ENCODE assay signal across 21 mouse cellular contexts in the genomic region with DNA sequence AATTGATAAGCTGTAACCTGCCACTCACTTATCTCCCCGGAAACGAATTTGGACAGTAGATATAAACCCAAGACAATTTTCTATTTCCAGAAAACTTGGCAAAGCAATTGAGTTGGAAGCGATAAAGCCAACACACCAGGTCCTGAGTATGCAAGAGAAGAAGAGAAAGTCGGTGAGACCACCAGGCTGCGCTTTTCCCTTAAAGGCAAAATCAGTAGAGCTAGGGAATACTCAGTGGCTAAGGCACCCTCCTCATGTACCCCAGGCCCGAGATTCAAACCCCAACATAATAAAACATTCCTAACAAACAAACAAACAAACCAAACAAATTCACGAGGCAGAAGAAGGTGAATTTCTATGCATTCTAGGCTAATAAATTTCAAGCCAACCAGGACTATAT. TPM values are rescaled to one million over a fixed set of nuclear protein-coding genes. Genes with fewer than 3 reads are reported as not detected.
"Had no signal": no experiment of that assay in that cellular context is flagged by ENCODE, and none has a peak within 500 bp of the region (broad histone marks: within the 10 kb centered on the region; RNA-seq: fewer than 3 reads in every experiment).

No protein-coding gene starts in this region.

- DNase-seq: kidney, adult 11 months; kidney, adult 9 months; layer of hippocampus, adult 9-11 months; liver, postnatal 0 days; lung, postnatal 14 days; lung, postnatal 4 days; thymus, adult 2 months; thymus, postnatal 14 days; thymus, postnatal 4 days had no signal

- H3K9ac ChIP-seq: intestine, embryonic 15.5 days; limb, embryonic 15.5 days; liver, embryonic 14.5 days; liver, postnatal 0 days; lung, embryonic 15.5 days; midbrain, embryonic 12.5 days had no signal

- ATAC-seq: intestine, embryonic 15.5 days; liver, postnatal 0 days; midbrain, embryonic 16.5 days had no signal

- H3K27me3 ChIP-seq: intestine, embryonic 15.5 days; limb, embryonic 15.5 days; lung, embryonic 15.5 days had no signal

- H3K4me2 ChIP-seq: intestine, embryonic 15.5 days; limb, embryonic 15.5 days; liver, embryonic 11.5 days; lung, embryonic 15.5 days; midbrain, embryonic 12.5 days had no signal

- H3K9me3 ChIP-seq: intestine, embryonic 15.5 days; limb, embryonic 15.5 days; lung, embryonic 15.5 days; midbrain, embryonic 12.5 days had no signal

- H3K36me3 ChIP-seq: intestine, embryonic 15.5 days; limb, embryonic 15.5 days; lung, embryonic 15.5 days; midbrain, embryonic 12.5 days had no signal

- H3K4me1 ChIP-seq: intestine, embryonic 15.5 days; limb, embryonic 15.5 days; midbrain, embryonic 12.5 days had no signal

- H3K4me3 ChIP-seq: intestine, embryonic 15.5 days; layer of hippocampus, adult 2 months; limb, embryonic 15.5 days; lung, embryonic 15.5 days; midbrain, embryonic 12.5 days had no signal

- H3K27ac ChIP-seq: intestine, embryonic 15.5 days; layer of hippocampus, adult 2 months; limb, embryonic 15.5 days; liver, embryonic 14.5 days; lung, embryonic 15.5 days; midbrain, embryonic 12.5 days had no signal

RNA-seq across cellular contexts. Expression of a gene that starts 54.6 kb away (rescaled TPM):
- polyA plus RNA-seq: large intestine, adult 2 months; limb, embryonic 15.5 days; liver, embryonic 11.5 days; liver, embryonic 14.5 days; liver, postnatal 0 days; lung, embryonic 15.5 days; midbrain, embryonic 16.5 days; neural tube, embryonic 11.5 days; small intestine, adult 2 months; spleen, adult 2 months; thymus, adult 2 months had no signal
